Mouse (Mus musculus) forebrain, embryonic 10.5 days (tissue): ENCODE results near the gene Igflr1. TPM values are rescaled to one million over a fixed set of nuclear protein-coding genes. Genes with fewer than 3 reads are reported as not detected.

Experiments
- DNase-seq: peaks from one replicate; pipeline ENCODE4 v3.0.0-alpha.2; 2017; ENCODE audit warnings: low spot score; ENCODE audit errors: extremely low spot score
- H3K27ac ChIP-seq: fragments of 300-500 bp; sonication (generic); 2 replicates; pipeline ENCODE4 v1.5.1; 2016; ENCODE audit warnings: mild to moderate bottlenecking
- H3K27me3 ChIP-seq: fragments of 300-500 bp; sonication (generic); 2 replicates; pipeline ENCODE4 v1.6.1; 2016; ENCODE audit warnings: mild to moderate bottlenecking; ENCODE audit not compliant: poor library complexity, severe bottlenecking
- H3K36me3 ChIP-seq: fragments of 300-500 bp; sonication (generic); replicated peaks from 2 replicates; pipeline ENCODE4 v1.6.1; 2016; ENCODE audit warnings: mild to moderate bottlenecking, moderate library complexity
- H3K4me1 ChIP-seq: fragments of 300-500 bp; sonication (generic); 2 replicates; pipeline ENCODE4 v1.6.1; 2016
- H3K4me3 ChIP-seq: fragments of 300-500 bp; sonication (generic); 2 replicates; pipeline ENCODE4 v1.5.1; 2016; ENCODE audit warnings: mild to moderate bottlenecking, moderate library complexity
- H3K9me3 ChIP-seq: fragments of 300-500 bp; sonication (generic); 2 replicates; pipeline ENCODE4 v1.6.1; 2016; ENCODE audit warnings: mild to moderate bottlenecking, moderate library complexity
- WGBS: fragments of 180-500 bp; shearing (Covaris S2); methylation state at CpG from one replicate; pipeline ENCODE4 v1.1.7; 2016; 5-methylcytosine and 5-hydroxymethylcytosine counted together
- polyA plus RNA-seq: library from polyadenylated mRNA; unstranded; fragments of >200 nt; fragmentation: Nextera tagmentation; extraction: Ambion mirVana; gene quantifications from 2 replicates; pipeline ENCODE4 v1.2.1, GENCODE M21; 2016

Igflr1 gene
- polyA plus RNA-seq, 1 experiment from 2014 or later, result 7.1 TPM

DNA sequence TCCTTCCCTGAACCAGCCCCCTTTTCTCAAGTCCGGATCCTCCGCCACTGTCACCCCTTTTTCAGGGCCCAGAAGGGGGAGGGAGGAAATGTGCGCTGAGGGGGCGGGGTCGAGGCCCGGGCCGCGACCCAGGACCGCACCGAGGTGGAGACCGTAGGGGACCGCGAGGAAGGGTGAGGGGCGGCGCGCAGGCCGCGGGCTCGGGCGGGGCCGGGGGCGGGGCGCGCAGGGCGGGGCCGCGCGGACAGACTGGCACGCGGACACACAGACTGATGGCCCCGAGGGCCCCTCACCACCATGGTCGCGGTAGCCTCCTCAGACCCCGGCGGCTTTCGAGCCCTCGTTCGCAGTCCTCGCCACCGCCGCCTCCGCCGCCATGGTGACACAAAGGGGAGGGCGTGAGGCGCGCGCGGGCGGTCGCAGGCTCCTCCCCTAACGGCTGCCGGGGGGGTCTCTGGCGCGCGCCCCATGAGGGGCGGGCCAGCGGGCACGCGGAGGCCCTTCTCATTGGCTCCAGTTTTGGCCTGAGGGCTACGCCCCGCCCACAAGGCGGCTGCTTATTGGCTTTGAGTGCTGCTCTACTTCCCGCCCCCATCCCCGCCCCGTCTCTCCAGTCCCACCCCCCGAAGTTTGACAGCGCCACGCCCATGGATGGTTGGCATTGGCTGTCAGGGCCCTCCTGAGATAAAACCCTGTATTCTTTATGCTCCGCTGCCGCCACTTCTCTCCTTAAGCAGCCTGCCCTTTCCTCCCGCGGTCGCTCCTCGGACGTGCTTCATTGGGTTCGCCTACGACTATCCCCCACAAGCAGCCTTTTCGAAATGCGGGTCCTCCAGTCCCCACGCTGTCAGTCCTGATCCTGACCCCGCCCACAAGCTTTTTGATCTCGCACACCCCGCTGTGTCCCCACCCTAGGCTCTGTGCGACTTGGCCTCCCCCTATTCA, 30.3 kb upstream of the Igflr1 start, which contains the start of gene Arhgap33:
Arhgap33 (minus strand) TSS at position 428 of the 945 bp plus-strand sequence.
- Histone ChIP-seq H3K4me1 (peaks cover 43% of the 10 kb centered on the region), H3K27me3 (peaks cover 21% of the 10 kb centered on the region), H3K4me3 (peak within 1 kb of the TSS; percentile 75), H3K9me3 (no peaks in the 10 kb centered on the region), H3K36me3 (peaks cover 49% of the 10 kb centered on the region), H3K27ac (peak within 1 kb of the TSS; percentile 97)
- DNase-seq, result peak; percentile 97
- WGBS, result under 1% methylated on average over 66 of the region's 84 CpGs

GRCm38 (mm10) chr7:30540572-30540971, 24.7 kb upstream of the Igflr1 start:
- no peaks in the 10 kb centered on the region for H3K9me3 ChIP-seq
- DNase-seq, result no peak
- H3K27me3 ChIP-seq, result no peaks in the 10 kb centered on the region
- 88% methylated on average over 7 of the region's 7 CpGs for WGBS
- H3K4me1 ChIP-seq, result peaks cover 5% of the 10 kb centered on the region
- peaks cover 64% of the 10 kb centered on the region for H3K36me3 ChIP-seq
- no peak overlapping the region for H3K4me3 ChIP-seq
- no peak overlapping the region for H3K27ac ChIP-seq

DNA sequence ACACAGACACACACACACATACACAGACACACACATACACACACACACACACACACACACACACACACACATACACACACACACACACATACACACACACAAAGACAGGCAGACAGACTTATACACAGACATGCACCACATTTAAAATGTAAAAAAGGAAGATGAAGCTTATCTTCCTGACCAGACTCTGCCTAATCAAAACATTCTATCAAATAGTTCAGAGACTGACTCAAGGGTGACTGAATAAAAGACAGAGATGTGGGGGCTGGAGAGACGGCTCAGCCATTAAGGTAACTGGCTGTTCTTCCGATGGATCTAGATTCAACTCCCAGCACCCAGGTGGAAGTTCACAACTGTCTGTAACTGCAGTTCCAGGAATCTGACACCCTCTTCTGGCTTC, 20.9 kb upstream of the Igflr1 start:
- Histone ChIP-seq H3K4me3 (no peak overlapping the region), H3K27ac (no peak overlapping the region), H3K9me3 (no peaks in the 10 kb centered on the region), H3K27me3 (no peaks in the 10 kb centered on the region), H3K36me3 (peaks cover 88% of the 10 kb centered on the region), H3K4me1 (no peaks in the 10 kb centered on the region)
- 91% methylated on average over 2 of the region's 2 CpGs for WGBS
- DNase-seq, result no peak

- H3K36me3 ChIP-seq, result peaks cover 52% of the 10 kb centered on the region
These were observed 15.3 kb upstream of the Igflr1 start for GRCm38 (mm10) chr7:30549880-30550279.

GRCm38 (mm10) chr7:30550603-30551002, 14.6 kb upstream of the Igflr1 start:
- Histone ChIP-seq H3K4me3 (0 out of 2 replicates have a peak overlapping the region, but pooled peaks have one; percentile 58), H3K27me3 (peaks cover 11% of the 10 kb centered on the region; the same call in 1 of the 2 replicates), H3K4me1 (peaks cover 18% of the 10 kb centered on the region), H3K9me3 (no peaks in the 10 kb centered on the region), H3K27ac (no peak overlapping the region), H3K36me3 (peaks cover 54% of the 10 kb centered on the region)
- 94% methylated on average over 1 of the region's 1 CpGs for WGBS
- no peak for DNase-seq

More at GRCm38 (mm10) chr7:30549880-30550279, 15.3 kb upstream of the Igflr1 start:
- no peak overlapping the region for H3K4me3 ChIP-seq
- WGBS, result 96% methylated on average over 2 of the region's 2 CpGs
- H3K27ac ChIP-seq, result no peak overlapping the region
- no peaks in the 10 kb centered on the region for H3K9me3 ChIP-seq
- H3K4me1 ChIP-seq, result peaks cover 18% of the 10 kb centered on the region
- no peak for DNase-seq
- H3K27me3 ChIP-seq, result peaks cover 11% of the 10 kb centered on the region; the same call in 1 of the 2 replicates

- Histone ChIP-seq H3K4me3 (peak overlapping the region; percentile 58), H3K27ac (peak overlapping the region; percentile 93), H3K36me3 (peaks cover 55% of the 10 kb centered on the region), H3K9me3 (no peaks in the 10 kb centered on the region), H3K27me3 (peaks cover 11% of the 10 kb centered on the region; the same call in 1 of the 2 replicates), H3K4me1 (peaks cover 18% of the 10 kb centered on the region)
- WGBS, result 3% methylated on average over 10 of the region's 10 CpGs
- DNase-seq, result no peak
These were observed 13.7 kb upstream of the Igflr1 start for GRCm38 (mm10) chr7:30551445-30552101.

GRCm38 (mm10) chr7:30552102-30553020, 12.9 kb upstream of the Igflr1 start, which contains the start of the genes Hspb6 and Proser3:
Gene Hspb6 (plus strand): TSS chr7:30552178.
Gene Proser3 (minus strand): TSS chr7:30552299.
- H3K36me3 ChIP-seq, result peaks cover 57% of the 10 kb centered on the region
- 1% methylated on average over 44 of the region's 44 CpGs for WGBS
- H3K27ac ChIP-seq, result peak within 1 kb of the TSS; percentile 93
- DNase-seq, result peak; percentile 96
- peak within 1 kb of the TSS; percentile 58 for H3K4me3 ChIP-seq
- no peaks in the 10 kb centered on the region for H3K9me3 ChIP-seq
- H3K4me1 ChIP-seq, result peaks cover 18% of the 10 kb centered on the region
- H3K27me3 ChIP-seq, result peaks cover 11% of the 10 kb centered on the region; the same call in 1 of the 2 replicates

- Histone ChIP-seq H3K4me3 (peak overlapping the region; percentile 58), H3K27me3 (peaks cover 11% of the 10 kb centered on the region; the same call in 1 of the 2 replicates), H3K4me1 (peaks cover 24% of the 10 kb centered on the region), H3K27ac (peak overlapping the region; percentile 93), H3K9me3 (no peaks in the 10 kb centered on the region), H3K36me3 (peaks cover 55% of the 10 kb centered on the region)
- 10% methylated on average over 23 of the region's 23 CpGs for WGBS
- DNase-seq, result no peak
These were observed 12.1 kb upstream of the Igflr1 start for GRCm38 (mm10) chr7:30553021-30553589.

- 89% methylated on average over 22 of the region's 22 CpGs for WGBS
These were observed 11.2 kb upstream of the Igflr1 start for GRCm38 (mm10) chr7:30553810-30554584.

DNA sequence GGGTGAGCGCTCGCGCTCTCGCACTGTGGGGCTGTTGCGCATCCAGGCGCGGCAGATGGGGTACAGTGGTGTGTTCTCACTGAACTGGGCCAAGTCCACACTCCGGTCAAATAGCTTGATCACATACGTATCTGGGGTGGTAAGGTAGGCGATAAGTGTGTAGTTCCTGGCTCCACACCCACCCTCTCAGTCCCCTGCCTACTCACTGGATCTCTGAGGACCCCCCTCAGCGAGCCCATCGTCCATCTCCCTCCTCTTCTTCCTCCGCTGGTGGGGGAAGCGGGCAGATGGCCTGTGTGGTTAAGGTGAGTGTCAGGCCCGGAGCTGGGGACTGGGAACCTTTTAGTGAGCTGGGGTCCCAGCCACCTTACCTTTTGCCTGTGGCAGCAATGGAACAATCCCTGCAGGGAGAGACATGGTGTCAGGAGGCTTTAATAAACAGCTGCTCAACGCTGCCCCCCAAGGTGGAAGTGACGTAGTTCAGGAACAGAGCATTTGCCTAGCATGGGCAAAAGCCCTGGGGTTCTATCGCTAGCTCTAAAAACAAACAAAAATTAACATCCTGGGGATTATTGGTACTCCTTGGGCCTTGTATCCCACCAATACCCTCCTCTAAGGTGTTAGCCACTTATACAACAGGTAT, 8.2 kb upstream of the Igflr1 start:
- peaks cover 40% of the 10 kb centered on the region for H3K36me3 ChIP-seq
- WGBS, result 94% methylated on average over 18 of the region's 18 CpGs
- no peak overlapping the region for H3K4me3 ChIP-seq
- peaks cover 11% of the 10 kb centered on the region; the same call in 1 of the 2 replicates for H3K27me3 ChIP-seq
- no peaks in the 10 kb centered on the region for H3K9me3 ChIP-seq
- DNase-seq, result no peak
- peaks cover 39% of the 10 kb centered on the region for H3K4me1 ChIP-seq
- H3K27ac ChIP-seq, result no peak overlapping the region

More at GRCm38 (mm10) chr7:30553810-30554584, 11.2 kb upstream of the Igflr1 start:
- Histone ChIP-seq H3K9me3 (no peaks in the 10 kb centered on the region), H3K27me3 (peaks cover 11% of the 10 kb centered on the region; the same call in 1 of the 2 replicates), H3K4me3 (peak overlapping the region; percentile 58), H3K4me1 (peaks cover 33% of the 10 kb centered on the region), H3K27ac (peak overlapping the region; percentile 93), H3K36me3 (peaks cover 46% of the 10 kb centered on the region)
- DNase-seq, result no peak
